Mouse (Mus musculus): ENCODE measurements at regions not wholly inside any gene's neighbourhood (a gene's known extent, or its start where the extent isn't known, plus 50 kb on each side); places are given as distances from the start of the nearest gene placed in this dataset.

- no peak for DNase-seq (ENCODE audit: extremely low read depth)
- Histone ChIP-seq H3K27me3 (replicated peaks) (no peaks in the 10 kb centered on the region), H3K79me2 (replicated peaks; ENCODE audit: control insufficient read depth, extremely low read depth, insufficient read depth, poor library complexity, severe bottlenecking) (no peaks in the 10 kb centered on the region), H3K4me2 (ENCODE audit: insufficient read depth, low read depth, poor library complexity, severe bottlenecking) (no peak overlapping the region), H3K4me3 (replicated peaks in 1 of 3; ENCODE audit: low read depth in 2 of 3, low read length in 2 of 3, poor library complexity in 1 of 3) (no peak overlapping the region), H3K27ac (ENCODE audit: insufficient read depth, low read depth) (no peak overlapping the region), H3K9me3 (replicated peaks; ENCODE audit: low read length) (peaks cover 89% of the 10 kb centered on the region), H3K4me1 (ENCODE audit: control insufficient read depth in 1 of 2, insufficient read depth in 2 of 2) (no peaks in the 10 kb centered on the region), H3K36me3 (replicated peaks in 1 of 2; ENCODE audit: control insufficient read depth in 1 of 2, insufficient read depth in 1 of 2, low read length in 1 of 2) (no peaks in the 10 kb centered on the region), H3K9ac (ENCODE audit: insufficient read depth, low read depth) (no peak overlapping the region)
- no peak for TF ChIP-seq E2F4 (IDR thresholded peaks at IDR 0.05; ENCODE audit: insufficient replicate concordance, low read depth, low read length)
- no peak for TF ChIP-seq MXI1 (IDR thresholded peaks at IDR 0.05; ENCODE audit: low read depth, low read length)
- TF ChIP-seq CHD1 (IDR thresholded peaks at IDR 0.05; ENCODE audit: low read depth, low read length), result no peak
- TF ChIP-seq USF2 (conservative IDR thresholded peaks at IDR 0.05; ENCODE audit: low read depth, low read length), result no peak
- TF ChIP-seq NELFE (IDR thresholded peaks at IDR 0.05; ENCODE audit: low read depth, low read length), result no peak
- no peak for TF ChIP-seq GABPA (IDR thresholded peaks at IDR 0.05; ENCODE audit: insufficient replicate concordance, low read depth, low read length)
- dilution Hi-C loops (cut with MboI; ENCODE audit: extremely low pct_ligation_motif_present, extremely low pct_unique_long_range_greater_than_20kb, low sequenced_read_pairs), result no loop called here
- in situ Hi-C loops (cut with MboI; ENCODE audit: low pct_ligation_motif_present, low pct_unique_long_range_greater_than_20kb, low sequenced_read_pairs), result no loop called here
Measured at GRCm38 (mm10) chr4:142749918-142750317, 462.9 kb downstream of the Prdm2 start.

GRCm38 (mm10) chr4:142723554-142723907 is 484.3 kb upstream of the Kazn start:
- dilution Hi-C loops (cut with MboI; ENCODE audit: extremely low pct_ligation_motif_present, extremely low pct_unique_long_range_greater_than_20kb, low sequenced_read_pairs) (no loop called here), in situ Hi-C loops (cut with MboI; ENCODE audit: low pct_ligation_motif_present, low pct_unique_long_range_greater_than_20kb, low sequenced_read_pairs) (no loop called here)
- Histone ChIP-seq H3K4me1 (ENCODE audit: control insufficient read depth in 1 of 2, insufficient read depth in 2 of 2) (no peaks in the 10 kb centered on the region), H3K27ac (ENCODE audit: insufficient read depth, low read depth) (no peak overlapping the region), H3K79me2 (replicated peaks; ENCODE audit: control insufficient read depth, extremely low read depth, insufficient read depth, poor library complexity, severe bottlenecking) (no peaks in the 10 kb centered on the region), H3K9me3 (replicated peaks; ENCODE audit: low read length) (peaks cover 87% of the 10 kb centered on the region), H3K9ac (ENCODE audit: insufficient read depth, low read depth) (no peak overlapping the region), H3K36me3 (replicated peaks in 1 of 2; ENCODE audit: control insufficient read depth in 1 of 2, insufficient read depth in 1 of 2, low read length in 1 of 2) (no peaks in the 10 kb centered on the region), H3K4me3 (replicated peaks in 1 of 3; ENCODE audit: low read depth in 2 of 3, low read length in 2 of 3, poor library complexity in 1 of 3) (no peak overlapping the region), H3K4me2 (ENCODE audit: insufficient read depth, low read depth, poor library complexity, severe bottlenecking) (no peak overlapping the region), H3K27me3 (replicated peaks) (no peaks in the 10 kb centered on the region)
- TF ChIP-seq UBTF (IDR thresholded peaks at IDR 0.05; ENCODE audit: low read depth, low read length) (no peak), GABPA (IDR thresholded peaks at IDR 0.05; ENCODE audit: insufficient replicate concordance, low read depth, low read length) (no peak), MEF2A (IDR thresholded peaks at IDR 0.05; ENCODE audit: borderline replicate concordance, low read depth, low read length) (no peak), JUN (IDR thresholded peaks at IDR 0.05; ENCODE audit: insufficient read depth, low read depth, low read length) (no peak), RCOR1 (conservative IDR thresholded peaks at IDR 0.05; ENCODE audit: low read depth, low read length) (no peak), MYC (IDR thresholded peaks at IDR 0.05; ENCODE audit: low read depth, low read length) (no peak), IRF4 (IDR thresholded peaks at IDR 0.05; ENCODE audit: low read depth, low read length) (no peak), ETS1 (conservative IDR thresholded peaks at IDR 0.05; ENCODE audit: low read depth, low read length) (no peak), CHD2 (IDR thresholded peaks at IDR 0.05; ENCODE audit: low read length) (no peak), TBP (conservative IDR thresholded peaks at IDR 0.05; ENCODE audit: low read depth, low read length) (no peak), KAT2A (IDR thresholded peaks at IDR 0.05; ENCODE audit: insufficient replicate concordance, low read length) (no peak), MAX (IDR thresholded peaks at IDR 0.05; ENCODE audit: low read length) (no peak), ZNF384 (IDR thresholded peaks at IDR 0.05; ENCODE audit: low read depth, low read length) (no peak), CTCF (conservative IDR thresholded peaks at IDR 0.05 in 1 of 2, IDR thresholded peaks at IDR 0.05 in 1 of 2; ENCODE audit: low read depth in 2 of 2, low read length in 2 of 2) (no peak), RAD21 (IDR thresholded peaks at IDR 0.05; ENCODE audit: low read depth, low read length) (no peak), MXI1 (IDR thresholded peaks at IDR 0.05; ENCODE audit: low read depth, low read length) (no peak), SMC3 (IDR thresholded peaks at IDR 0.05; ENCODE audit: low read depth, low read length) (no peak), HCFC1 (IDR thresholded peaks at IDR 0.05; ENCODE audit: low read depth, low read length) (no peak), ELF1 (IDR thresholded peaks at IDR 0.05; ENCODE audit: low read depth, low read length) (no peak), E2F4 (IDR thresholded peaks at IDR 0.05; ENCODE audit: insufficient replicate concordance, low read depth, low read length) (no peak)
- no peak for DNase-seq (ENCODE audit: extremely low read depth)

Data from CH12.LX (cell line).